Mouse (Mus musculus): ENCODE data around the gene Syne3. TPM values are rescaled to one million over a fixed set of nuclear protein-coding genes. Genes with fewer than 3 reads are reported as not detected.

Syne3 gene
- 1 to 10 TPM; 9.1 to 9.5 TPM for total RNA-seq (2021)
- long read RNA-seq, experiment 1, partial matches to known transcripts = 0 of 3 reads
- long read RNA-seq, experiment 1, other reads (novel, unspliced or antisense) = 3 of 3 reads
- long read RNA-seq, experiment 2 = 0 reads

DNA sequence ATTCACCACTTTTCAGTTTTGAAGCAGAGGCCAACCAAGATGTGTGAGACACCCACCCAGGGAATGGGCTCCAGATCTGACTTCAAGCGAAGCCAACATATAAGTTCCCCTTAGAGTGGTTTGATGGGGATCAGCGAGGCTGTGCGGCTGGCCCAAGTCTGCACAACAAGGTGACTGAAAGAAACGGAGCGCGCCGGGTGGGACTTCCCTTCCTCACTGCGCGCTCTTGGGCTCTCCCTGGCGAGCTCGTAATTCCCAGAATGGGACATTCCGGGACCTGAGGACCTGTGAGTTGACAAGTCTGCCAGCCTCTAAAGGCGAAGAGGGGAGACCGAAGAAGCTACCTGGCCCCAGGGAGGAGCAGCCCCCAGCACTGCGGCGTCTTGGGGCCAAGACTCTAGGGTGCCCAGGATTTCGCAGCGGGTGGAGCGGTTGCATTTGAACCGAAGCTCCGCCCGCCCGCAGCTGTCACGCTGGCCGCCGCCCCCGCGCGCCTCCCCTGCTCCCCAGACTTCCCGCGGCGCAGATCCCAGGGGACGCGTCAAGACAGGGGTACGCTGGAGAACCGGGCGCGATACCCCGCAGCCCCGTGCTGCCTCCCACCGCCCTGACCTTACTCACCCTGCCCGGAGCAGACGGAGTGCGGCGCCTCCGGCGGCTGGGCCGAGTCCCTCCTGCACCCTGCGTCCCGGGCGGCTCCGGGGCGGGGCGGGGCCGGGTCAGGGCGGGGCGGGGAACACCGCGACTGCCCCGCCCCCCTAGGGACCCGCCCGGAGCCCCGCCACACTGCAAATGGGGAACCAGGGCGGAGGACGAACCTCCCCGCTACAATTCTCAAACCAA is at the start of gene Syne3:
TSS of gene Syne3 (minus strand) at position 440 of the 843 bp plus-strand sequence.
- DNase-seq = peak; percentile 87

GRCm38 (mm10) chr12:105055308-105055707 is 45.7 kb upstream of the Syne3 start:
- no peak for DNase-seq

DNA sequence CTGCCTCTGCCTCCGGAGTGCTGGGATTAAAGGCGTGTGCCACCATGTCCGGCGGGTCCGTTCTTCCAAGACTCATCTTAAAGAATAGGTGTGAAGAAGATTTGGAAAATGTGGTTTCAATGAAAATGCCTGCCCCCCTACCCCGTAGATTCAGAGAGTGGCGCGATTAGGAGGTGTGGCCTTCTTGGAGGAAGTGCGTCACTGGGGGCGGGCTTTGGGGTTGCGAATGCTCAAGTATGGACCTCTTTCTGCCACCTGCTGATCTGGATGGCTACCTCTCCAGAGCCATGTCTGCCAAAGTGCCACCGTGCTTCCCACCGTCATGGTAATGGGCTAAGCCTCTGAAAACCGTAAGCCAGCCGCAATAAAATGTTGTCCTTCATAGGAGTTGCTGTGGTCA is 44.4 kb upstream of the Syne3 start:
- no peak for DNase-seq

DNA sequence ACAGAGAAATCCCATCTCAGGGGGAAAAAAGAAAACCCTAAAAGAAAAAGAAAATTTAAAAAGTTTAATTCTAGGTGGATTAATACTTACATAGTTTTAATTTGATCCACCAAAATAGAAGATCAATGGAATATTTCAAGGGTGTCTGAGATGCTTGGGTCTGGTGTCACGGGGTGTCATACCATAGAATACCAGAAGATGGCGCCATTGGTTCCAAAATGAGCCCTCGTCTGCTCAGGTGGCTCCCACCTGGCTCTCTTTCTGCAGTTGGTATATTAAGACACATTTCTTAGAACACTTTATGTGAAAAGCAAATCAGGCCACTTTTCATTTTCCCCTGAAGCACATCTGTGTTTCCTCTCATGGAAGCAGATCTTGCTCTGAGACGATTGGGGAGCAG is 41.3 kb upstream of the Syne3 start:
- peak; percentile 72 for DNase-seq

DNA sequence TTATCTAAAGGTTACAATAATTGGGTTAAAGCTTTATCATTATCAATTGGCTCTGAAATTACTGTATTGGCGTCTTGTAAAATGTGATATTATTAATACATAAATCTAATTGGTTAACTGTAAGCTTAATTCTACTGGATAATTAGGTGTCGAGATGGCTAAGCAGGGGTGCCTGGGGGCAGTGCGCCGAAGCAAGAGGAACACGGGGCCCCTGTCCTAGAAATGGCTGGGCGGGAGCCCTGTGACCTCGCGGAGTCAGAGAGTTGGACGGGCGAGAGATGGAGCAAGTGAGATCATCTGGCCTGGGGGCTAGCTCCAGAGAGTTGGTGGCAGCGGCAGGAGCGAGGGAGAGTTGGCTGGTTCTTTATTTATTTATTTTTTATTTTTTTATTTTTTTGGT is 40.2 kb upstream of the Syne3 start:
- no peak for DNase-seq

DNA sequence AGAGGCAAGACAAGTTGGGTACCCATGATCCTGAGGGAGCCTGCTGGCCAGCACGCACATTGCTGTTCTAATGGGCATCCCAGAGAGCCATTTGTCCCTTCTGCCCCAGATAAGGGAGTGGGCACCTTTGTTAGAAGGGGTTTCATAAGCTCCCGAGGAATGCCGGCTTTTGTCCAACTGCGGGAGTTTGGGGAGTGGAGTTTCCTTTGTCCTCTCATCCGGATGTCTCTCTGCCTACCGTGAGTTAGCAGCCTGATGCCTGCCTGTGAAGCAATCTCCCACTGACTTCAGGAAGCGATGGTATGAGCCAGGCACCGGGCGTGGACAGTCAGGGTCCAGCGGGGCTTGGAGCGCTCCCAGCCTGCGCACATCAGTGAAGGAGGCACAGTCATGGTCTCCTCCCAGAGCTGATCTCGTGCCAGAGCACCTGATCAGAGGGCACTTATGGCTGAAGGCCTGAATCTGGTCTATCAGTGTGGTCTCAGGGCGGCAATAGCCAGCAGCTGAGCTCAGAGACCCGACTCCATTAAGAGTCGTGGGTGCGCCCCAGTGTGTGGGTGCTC is 38.8 kb upstream of the Syne3 start:
- no peak for DNase-seq

DNA sequence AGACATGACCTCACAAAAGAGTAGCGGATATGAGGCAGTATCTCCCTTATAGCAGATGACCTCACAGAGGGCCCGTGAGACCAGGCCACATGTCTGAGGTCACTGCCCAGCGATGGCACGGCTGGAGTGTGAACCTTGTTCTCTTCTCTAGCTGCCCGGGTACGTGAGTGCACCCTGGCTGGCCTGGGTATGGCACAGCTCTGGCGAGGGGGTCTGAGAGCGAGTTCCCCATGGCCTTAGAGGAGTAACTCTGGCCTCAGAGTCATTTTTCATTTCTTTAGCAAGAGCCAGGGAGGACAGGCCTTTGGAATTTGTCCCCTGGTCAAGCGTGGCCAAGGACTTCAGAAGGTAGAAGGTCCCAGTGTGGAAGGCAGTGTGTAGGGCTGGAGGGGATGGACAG is 35.2 kb upstream of the Syne3 start:
- DNase-seq = peak; percentile 35

GRCm38 (mm10) chr12:105043081-105043480 is 33.5 kb upstream of the Syne3 start:
- no peak for DNase-seq

GRCm38 (mm10) chr12:105040950-105041349 is 31.3 kb upstream of the Syne3 start:
- no peak for DNase-seq

- peak; percentile 74 for DNase-seq
These were observed 30.1 kb upstream of the Syne3 start for GRCm38 (mm10) chr12:105039578-105040289.

- no peak for DNase-seq
These were observed 29.3 kb upstream of the Syne3 start for GRCm38 (mm10) chr12:105038918-105039317.

DNA sequence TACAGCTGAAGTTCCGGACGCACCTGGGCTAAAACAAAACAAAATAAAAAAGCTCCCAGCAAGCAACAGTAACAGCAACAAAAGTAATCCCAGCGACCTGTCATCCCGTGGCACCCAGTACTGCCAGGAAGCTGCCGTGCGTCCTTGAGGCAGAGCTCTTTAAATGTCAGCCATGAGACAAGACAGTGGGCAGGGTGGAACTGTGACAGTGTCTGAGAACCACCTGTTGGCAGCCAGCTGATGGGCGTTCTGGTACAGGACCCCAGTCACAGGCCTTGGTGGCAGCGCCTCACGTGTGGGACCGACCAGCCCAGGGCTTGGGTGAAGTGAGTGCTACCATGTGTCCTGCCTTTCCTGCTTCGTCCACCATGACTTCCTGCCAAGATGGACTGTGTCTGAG is 28.6 kb upstream of the Syne3 start:
- peak; percentile 56 for DNase-seq

GRCm38 (mm10) chr12:105034130-105034769 is 24.6 kb upstream of the Syne3 start:
- DNase-seq = no peak

GRCm38 (mm10) chr12:105032832-105033775 is 23.5 kb upstream of the Syne3 start:
- peak; percentile 58 for DNase-seq

DNA sequence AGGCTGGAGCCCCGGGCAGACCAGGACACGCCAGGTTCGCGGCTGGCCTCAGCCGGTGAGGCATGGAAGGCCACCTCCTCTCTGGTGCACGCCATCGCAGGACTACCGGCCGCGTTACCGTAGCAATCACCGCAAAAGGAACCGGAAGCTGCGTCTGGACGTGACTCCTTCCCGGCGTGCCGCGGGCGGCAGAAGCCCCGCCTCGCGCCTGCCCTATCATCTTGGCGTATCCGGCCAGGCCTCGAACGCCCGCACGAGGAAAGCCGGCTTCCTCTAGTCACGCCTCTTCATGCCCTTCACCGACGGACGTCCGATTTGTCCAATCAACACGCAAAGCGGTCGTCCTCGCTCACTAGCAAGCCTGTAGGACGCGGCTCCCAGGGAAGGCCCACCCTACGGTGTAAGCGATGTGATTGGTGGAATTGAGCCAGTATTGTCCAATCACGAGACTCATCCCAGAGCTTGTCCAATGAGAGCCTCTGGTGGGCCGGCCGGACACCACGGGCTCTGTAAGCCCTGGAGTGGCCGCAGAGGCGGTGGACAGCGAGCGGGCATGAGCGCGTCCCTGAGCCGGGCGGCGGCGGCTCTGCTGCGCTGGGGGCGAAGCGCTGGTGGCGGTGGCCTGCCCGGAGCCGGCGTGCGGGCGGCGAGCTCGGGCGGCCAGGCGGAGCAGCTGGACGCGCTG is 22.7 kb upstream of the Syne3 start, which contains the start of gene Glrx5:
TSS of gene Glrx5 (plus strand) at position 542 of the 685 bp plus-strand sequence.
- peak; percentile 98 for DNase-seq

- no peak for DNase-seq
These were observed 21.8 kb upstream of the Syne3 start for GRCm38 (mm10) chr12:105031081-105032058.

- no peak for DNase-seq
These were observed 20.3 kb upstream of the Syne3 start for GRCm38 (mm10) chr12:105029890-105030289.

GRCm38 (mm10) chr12:105027323-105027991 is 17.8 kb upstream of the Syne3 start:
- DNase-seq = peak; percentile 88
